Mouse (Mus musculus) heart, adult 2 months (tissue): ENCODE data around the gene Prdm16.

Experiments used
- CTCF ChIP-seq: fragments of 200-600 bp; IDR thresholded peaks from 2 replicates; pipeline ENCODE4 v1.8.1; 2022; ENCODE audit warnings: antibody characterized with exemption, mild to moderate bottlenecking, moderate library complexity
- POLR2A ChIP-seq: fragments of 200-500 bp; IDR thresholded peaks from 2 replicates; pipeline ENCODE4 v1.6.1; 2011; ENCODE audit warnings: mild to moderate bottlenecking, low read depth, low read length, control low read depth; ENCODE audit not compliant: insufficient read depth

- TF ChIP-seq POLR2A (no peak), CTCF (no peak)
Observed at GRCm38 (mm10) chr4:154523898-154524297, 112.8 kb downstream of the Prdm16 start.
